In the genomic region with DNA sequence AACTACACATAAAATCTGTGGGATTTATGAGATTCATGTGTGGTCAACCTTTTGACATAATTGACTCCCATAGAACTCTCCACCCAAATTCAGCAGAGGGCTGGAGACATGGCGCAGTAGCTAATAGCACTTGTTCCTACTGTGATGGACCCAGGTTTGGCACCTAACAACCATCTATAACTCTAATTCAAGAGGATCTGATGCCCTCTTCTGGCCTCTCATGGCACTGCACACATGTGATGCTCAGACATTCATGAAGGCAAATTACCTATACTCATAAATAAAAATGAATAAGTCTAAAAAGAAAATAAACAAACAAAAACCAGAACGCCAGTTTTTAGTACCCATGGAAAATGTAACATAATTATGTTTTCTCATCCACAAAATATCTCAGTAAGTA, we compare ENCODE assay signal across 10 mouse cellular contexts. TPM values are rescaled to one million over a fixed set of nuclear protein-coding genes. Genes with fewer than 3 reads are reported as not detected.
DNase-seq lines count a peak whose midpoint lies in the region; ATAC-seq and TF ChIP-seq lines count a peak whose summit lies in the region.
"Had no signal": no experiment of that assay in that cellular context is flagged by ENCODE, and none has a peak within 500 bp of the region (broad histone marks: within the 10 kb centered on the region; RNA-seq: fewer than 3 reads in every experiment).

No protein-coding gene starts in this region.

- no peaks in the 10 kb centered on the region for H3K36me3 ChIP-seq in MEL (ENCODE audit: control insufficient read depth in 1 of 2, insufficient read depth in 2 of 2, low read length in 2 of 2)
- no peaks in the 10 kb centered on the region for H3K36me3 ChIP-seq in midbrain, embryonic 11.5 days (ENCODE audit: control insufficient read depth, insufficient read depth, low read length)
- H3K36me3 ChIP-seq: liver, embryonic 15.5 days had no signal

- 87% methylated on average over 2 of the region's 2 CpGs for WGBS in midbrain, embryonic 11.5 days

- no peaks in the 10 kb centered on the region for H3K4me1 ChIP-seq in MEL (ENCODE audit: control insufficient read depth in 1 of 2, insufficient read depth in 2 of 2, low read length in 2 of 2)
- H3K4me1 ChIP-seq in midbrain, embryonic 11.5 days (ENCODE audit: control insufficient read depth, insufficient read depth, low read length) = no peaks in the 10 kb centered on the region
- H3K4me1 ChIP-seq: liver, embryonic 15.5 days had no signal

- H3K27ac ChIP-seq in MEL (ENCODE audit: control insufficient read depth, low read depth, low read length) = no peak overlapping the region
- H3K27ac ChIP-seq in midbrain, embryonic 11.5 days (ENCODE audit: low read depth, low read length) = no peak overlapping the region
- H3K27ac ChIP-seq: liver, embryonic 15.5 days had no signal

- no peaks in the 10 kb centered on the region for H3K9me3 ChIP-seq in MEL (replicated peaks; ENCODE audit: insufficient read depth, low read length)
- H3K9me3 ChIP-seq in midbrain, embryonic 11.5 days (ENCODE audit: control insufficient read depth, low read length) = no peaks in the 10 kb centered on the region; the same call in 1 of the 2 replicates
- H3K9me3 ChIP-seq: liver, embryonic 15.5 days had no signal

- TF ChIP-seq RAD21 in MEL (IDR thresholded peaks at IDR 0.05; ENCODE audit: low read depth, low read length) = peak; percentile 26

- no peak for ATAC-seq in midbrain, embryonic 11.5 days (ENCODE audit: low FRiP score)

- H3K27me3 ChIP-seq in MEL (ENCODE audit: control insufficient read depth in 1 of 2, insufficient read depth in 2 of 2, low read length in 2 of 2) = no peaks in the 10 kb centered on the region
- no peaks in the 10 kb centered on the region for H3K27me3 ChIP-seq in midbrain, embryonic 11.5 days (ENCODE audit: control insufficient read depth, insufficient read depth, low read length)
- H3K27me3 ChIP-seq: liver, embryonic 15.5 days had no signal

- intact Hi-C loops in left cerebral cortex, postnatal 4 days (cut with DNase I) = no loop called here

- no peak overlapping the region for H3K4me2 ChIP-seq in midbrain, embryonic 11.5 days
- H3K4me2 ChIP-seq: liver, embryonic 15.5 days had no signal

- peak; percentile 22 for DNase-seq in left cerebral cortex, postnatal 4 days
- no peak for DNase-seq in left cerebral cortex, adult 18-20 months (ENCODE audit: low spot score in 2 of 2)
- DNase-seq in MEL (ENCODE audit: low read depth, low spot score) = peak; percentile 33
- peak; percentile 10 for DNase-seq in brain, embryonic 14.5 days (ENCODE audit: low read depth)
- peak; percentile 32 for DNase-seq in lung, postnatal 14 days
- no peak for DNase-seq in spleen, adult 12 weeks (ENCODE audit: low spot score)
- no peak for DNase-seq in midbrain, embryonic 11.5 days (ENCODE audit: low spot score, missing footprints)
- DNase-seq in right cerebral cortex, adult 18-20 months = no peak

- no peaks in the 10 kb centered on the region for H3K79me2 ChIP-seq in MEL (ENCODE audit: control insufficient read depth, insufficient read depth, low read length, poor library complexity)

- no peak for TF ChIP-seq EP300 in MEL (IDR thresholded peaks at IDR 0.05; ENCODE audit: low read depth in 1 of 2, low read length in 2 of 2)

- TF ChIP-seq POLR2A in MEL (IDR thresholded peaks at IDR 0.05; ENCODE audit: control insufficient read depth in 1 of 2, insufficient read depth in 1 of 2, low read depth in 1 of 2, low read length in 2 of 2, poor library complexity in 1 of 2) = no peak
- TF ChIP-seq POLR2A in brain, embryonic 14.5 days (IDR thresholded peaks at IDR 0.05; ENCODE audit: borderline replicate concordance, extremely low read depth, insufficient read depth, insufficient read length, poor library complexity, severe bottlenecking) = no peak

- no peak overlapping the region for H3K4me3 ChIP-seq in MEL (ENCODE audit: control insufficient read depth in 1 of 2, insufficient read depth in 1 of 2, low read depth in 2 of 2, low read length in 2 of 2)
- H3K4me3 ChIP-seq in midbrain, embryonic 11.5 days (ENCODE audit: low read depth, low read length) = no peak overlapping the region
- H3K4me3 ChIP-seq: liver, embryonic 15.5 days had no signal

- peak; percentile 30 to 42 (median 30); a peak in 4 of 6 replicates for TF ChIP-seq CTCF in MEL (IDR thresholded peaks at IDR 0.05 in 2 of 3, conservative IDR thresholded peaks at IDR 0.05 in 1 of 3; ENCODE audit: control insufficient read depth in 1 of 3, insufficient read depth in 1 of 3, low read depth in 2 of 3, low read length in 3 of 3, poor library complexity in 1 of 3, severe bottlenecking in 1 of 3)
- peak; percentile 32; the same call in 1 of the 2 replicates for TF ChIP-seq CTCF in brain, embryonic 14.5 days (IDR thresholded peaks at IDR 0.05; ENCODE audit: borderline replicate concordance, extremely low read depth, insufficient read depth, insufficient read length)

- H3K9ac ChIP-seq in MEL (ENCODE audit: control insufficient read depth, low read depth, low read length, poor library complexity, severe bottlenecking) = no peak overlapping the region
- no peak overlapping the region for H3K9ac ChIP-seq in midbrain, embryonic 11.5 days (ENCODE audit: low read length)
- H3K9ac ChIP-seq: liver, embryonic 15.5 days had no signal

TF ChIP-seq in MEL, 35 proteins besides CTCF, POLR2A, EP300 and RAD21:
- TF ChIP-seq RCOR1 (IDR thresholded peaks at IDR 0.05; ENCODE audit: low read depth, low read length) (no peak), ZMIZ1 (IDR thresholded peaks at IDR 0.05; ENCODE audit: low read depth, low read length) (no peak), GABPA (IDR thresholded peaks at IDR 0.05; ENCODE audit: low read depth, low read length) (no peak), TCF12 (IDR thresholded peaks at IDR 0.05; ENCODE audit: low read depth, low read length) (no peak), SMC3 (IDR thresholded peaks at IDR 0.05; ENCODE audit: low read depth, low read length) (peak; percentile 38; the same call in 1 of the 2 replicates), TBP (IDR thresholded peaks at IDR 0.05; ENCODE audit: low read depth, low read length) (no peak), NELFE (IDR thresholded peaks at IDR 0.05; ENCODE audit: low read depth, low read length) (no peak), ZC3H11A (IDR thresholded peaks at IDR 0.05; ENCODE audit: low read depth, low read length) (0 out of 2 replicates have a peak, but pooled peaks have one; percentile 14), CHD1 (IDR thresholded peaks at IDR 0.05; ENCODE audit: low read depth, low read length) (no peak), TAL1 (IDR thresholded peaks at IDR 0.05; ENCODE audit: low read length) (no peak)

RNA-seq across cellular contexts. Expression of a gene that starts 22.8 kb away (rescaled TPM):
- not detected for total RNA-seq in left cerebral cortex, postnatal 4 days (2021)
- not detected for total RNA-seq in left cerebral cortex, adult 18-20 months (2021)
- not detected in 2 replicates for total RNA-seq in MEL (2012; rRNA removed)
- not detected for polyA plus RNA-seq in MEL (2012; ENCODE audit: insufficient read depth in 1 of 2, insufficient read length in 2 of 2, low read depth in 1 of 2, low replicate concordance in 2 of 2, missing spikeins in 1 of 2)
- not detected in 2 replicates for polyA plus RNA-seq in brain, embryonic 14.5 days (2012; rRNA removed)
- not detected in 2 replicates for polyA plus RNA-seq in midbrain, embryonic 11.5 days (2014; fragmentation: Nextera tagmentation; extraction: Ambion mirVana)
- polyA plus RNA-seq: small intestine, adult 2 months had no signal

Comparison
In these comparisons a context has a peak if more than half of its experiments do, and no peak if none do; other contexts are left out.
1. DNase-seq: peak in left cerebral cortex, postnatal 4 days (single experiment), MEL (single experiment), brain, embryonic 14.5 days (single experiment) and lung, postnatal 14 days (single experiment); none in left cerebral cortex, adult 18-20 months (0 of 2), spleen, adult 12 weeks (single experiment), midbrain, embryonic 11.5 days (single experiment) and right cerebral cortex, adult 18-20 months (single experiment).